Mouse (Mus musculus) ES-E14 (cell line): ENCODE measurements around the gene Rasgef1b. TPM values are rescaled to one million over a fixed set of nuclear protein-coding genes. Genes with fewer than 3 reads are reported as not detected.

ENCODE experiments used
- DNase-seq: peaks from one replicate; pipeline ENCODE4 v3.0.0-alpha.2; 2013; ENCODE audit warnings: low read depth, low spot score
- H3K27ac ChIP-seq: 2 replicates; pipeline ENCODE4 v1.5.1; 2012; ENCODE audit warnings: low read depth, mild to moderate bottlenecking, low read length, moderate library complexity, mixed read lengths; ENCODE audit not compliant: poor library complexity, insufficient read depth, severe bottlenecking
- H3K36me3 ChIP-seq: 2 replicates; pipeline ENCODE4 v1.6.1; 2012; ENCODE audit warnings: mild to moderate bottlenecking, low read length, moderate library complexity, mixed read lengths; ENCODE audit not compliant: control insufficient read depth, poor library complexity, insufficient read depth, severe bottlenecking
- H3K4me1 ChIP-seq, 2 experiments: fragments of 150-350 bp in 1 of 2; sonication (generic) in 1 of 2; 2 replicates each; pipeline ENCODE4 v1.6.1; 2012; ENCODE audit warnings: low read length in 2 of 2, mild to moderate bottlenecking in 1 of 2, mixed read lengths in 1 of 2; ENCODE audit not compliant: control insufficient read depth in 2 of 2, insufficient read depth in 2 of 2, poor library complexity in 1 of 2
- H3K4me3 ChIP-seq, 2 experiments: fragments of 150-350 bp in 1 of 2; sonication (generic) in 1 of 2; 2 replicates each; pipeline ENCODE4 v1.5.1; 2012; ENCODE audit warnings: low read length in 2 of 2, low read depth in 1 of 2, mild to moderate bottlenecking in 1 of 2, mixed read lengths in 1 of 2; ENCODE audit not compliant: insufficient read depth in 1 of 2, poor library complexity in 1 of 2, severe bottlenecking in 1 of 2
- H3K9ac ChIP-seq: 2 replicates; pipeline ENCODE4 v1.6.1; 2012; ENCODE audit warnings: low read depth, mild to moderate bottlenecking, low read length, mixed read lengths; ENCODE audit not compliant: poor library complexity, insufficient read depth, severe bottlenecking
- H3K9me3 ChIP-seq: fragments of 150-350 bp; sonication (generic); 2 replicates; pipeline ENCODE4 v1.6.1; 2012; ENCODE audit warnings: low read depth, mild to moderate bottlenecking, low read length; ENCODE audit not compliant: control insufficient read depth, insufficient read depth
- CHD2 ChIP-seq: IDR thresholded peaks from 2 replicates; pipeline ENCODE4 v1.6.1; 2014; ENCODE audit warnings: mild to moderate bottlenecking, low read depth, low read length, inconsistent platforms
- HCFC1 ChIP-seq: IDR thresholded peaks from 2 replicates; pipeline ENCODE4 v1.6.1; 2012; ENCODE audit warnings: low read length, inconsistent platforms, borderline replicate concordance; ENCODE audit not compliant: insufficient read depth
- MAFK ChIP-seq: IDR thresholded peaks from 2 replicates; pipeline ENCODE4 v1.6.1; 2014; ENCODE audit warnings: mild to moderate bottlenecking, low read depth, low read length, inconsistent platforms; ENCODE audit not compliant: insufficient read depth
- ZC3H11A ChIP-seq: IDR thresholded peaks from 2 replicates; pipeline ENCODE4 v1.6.1; 2012; ENCODE audit warnings: low read depth, mild to moderate bottlenecking, inconsistent platforms, low read length, borderline replicate concordance
- ZNF384 ChIP-seq: IDR thresholded peaks from 2 replicates; pipeline ENCODE4 v1.6.1; 2012; ENCODE audit warnings: low read depth, low read length, inconsistent platforms
- in situ Hi-C, 2 experiments: fragments of 600-800 bp; cut with MboI; formaldehyde crosslinking; loops; one replicate each; pipeline ENCODE4 v1.15.1; 2025; ENCODE audit warnings: low sequenced_read_pairs in 2 of 2, inconsistent platforms in 1 of 2; ENCODE audit not compliant: unreplicated experiment in 2 of 2
- total RNA-seq: library from RNA; depleted of rRNA; stranded (reverse); fragments of 300-350 nt; gene quantifications from 2 replicates; pipeline ENCODE4 v1.2.3, GENCODE M21; 2012

The Rasgef1b gene
- total RNA-seq, 1 experiment: 2.8 TPM

GRCm38 (mm10) chr5:99669971-99670571 lies 58.8 kb downstream of the Rasgef1b start:
- no peak overlapping the region for H3K4me3 ChIP-seq
- H3K9me3 ChIP-seq: no peaks in the 10 kb centered on the region
- no peak overlapping the region for H3K9ac ChIP-seq
- no peaks in the 10 kb centered on the region for H3K4me1 ChIP-seq
- no peak for TF ChIP-seq ZC3H11A
- TF ChIP-seq CHD2: no peak
- TF ChIP-seq MAFK: no peak
- TF ChIP-seq HCFC1: no peak
- TF ChIP-seq ZNF384: no peak
- in situ Hi-C loops: no loop called here
- no peak overlapping the region for H3K27ac ChIP-seq
- H3K36me3 ChIP-seq: no peaks in the 10 kb centered on the region
- no peak for DNase-seq

- Histone ChIP-seq H3K9me3 (no peaks in the 10 kb centered on the region), H3K4me1 (no peaks in the 10 kb centered on the region), H3K36me3 (no peaks in the 10 kb centered on the region), H3K4me3 (no peak overlapping the region), H3K27ac (no peak overlapping the region), H3K9ac (no peak overlapping the region)
- DNase-seq: peak; percentile 47
- in situ Hi-C loops: no loop called here
- TF ChIP-seq ZC3H11A (no peak), MAFK (no peak), HCFC1 (no peak), CHD2 (no peak), ZNF384 (no peak)
These were observed 72.8 kb downstream of the Rasgef1b start for GRCm38 (mm10) chr5:99656024-99656423.

GRCm38 (mm10) chr5:99652931-99653330 lies 75.9 kb downstream of the Rasgef1b start:
- DNase-seq: no peak
- H3K9ac ChIP-seq: no peak overlapping the region
- no peaks in the 10 kb centered on the region for H3K36me3 ChIP-seq
- in situ Hi-C loops: no loop called here
- H3K9me3 ChIP-seq: no peaks in the 10 kb centered on the region
- H3K4me3 ChIP-seq: no peak overlapping the region
- H3K4me1 ChIP-seq: peaks cover 0 to 2% of the 10 kb centered on the region in 2 experiments; a peak in 1 of 4 replicates
- H3K27ac ChIP-seq: no peak overlapping the region
- TF ChIP-seq HCFC1 (no peak), CHD2 (no peak), MAFK (no peak), ZC3H11A (no peak), ZNF384 (no peak)

GRCm38 (mm10) chr5:99641407-99641806 lies 87.5 kb downstream of the Rasgef1b start:
- in situ Hi-C loops: no loop called here

GRCm38 (mm10) chr5:99636575-99636974 lies 92.3 kb downstream of the Rasgef1b start:
- H3K27ac ChIP-seq: no peak overlapping the region
- H3K4me1 ChIP-seq: no peaks in the 10 kb centered on the region
- no peaks in the 10 kb centered on the region for H3K36me3 ChIP-seq
- no peak overlapping the region for H3K4me3 ChIP-seq
- DNase-seq: no peak
- no peak overlapping the region for H3K9ac ChIP-seq
- H3K9me3 ChIP-seq: no peaks in the 10 kb centered on the region
- no peak for TF ChIP-seq MAFK
- no peak for TF ChIP-seq CHD2
- no peak for TF ChIP-seq ZC3H11A
- no peak for TF ChIP-seq ZNF384
- no peak for TF ChIP-seq HCFC1
- in situ Hi-C loops: no loop called here

More at GRCm38 (mm10) chr5:99641407-99641806, 87.5 kb downstream of the Rasgef1b start:
- TF ChIP-seq CHD2 (no peak), ZC3H11A (no peak), MAFK (no peak), ZNF384 (no peak), HCFC1 (no peak)
- Histone ChIP-seq H3K27ac (no peak overlapping the region), H3K36me3 (no peaks in the 10 kb centered on the region), H3K4me3 (no peak overlapping the region), H3K4me1 (no peaks in the 10 kb centered on the region), H3K9ac (no peak overlapping the region), H3K9me3 (no peaks in the 10 kb centered on the region)
- no peak for DNase-seq
